In the genomic region with DNA sequence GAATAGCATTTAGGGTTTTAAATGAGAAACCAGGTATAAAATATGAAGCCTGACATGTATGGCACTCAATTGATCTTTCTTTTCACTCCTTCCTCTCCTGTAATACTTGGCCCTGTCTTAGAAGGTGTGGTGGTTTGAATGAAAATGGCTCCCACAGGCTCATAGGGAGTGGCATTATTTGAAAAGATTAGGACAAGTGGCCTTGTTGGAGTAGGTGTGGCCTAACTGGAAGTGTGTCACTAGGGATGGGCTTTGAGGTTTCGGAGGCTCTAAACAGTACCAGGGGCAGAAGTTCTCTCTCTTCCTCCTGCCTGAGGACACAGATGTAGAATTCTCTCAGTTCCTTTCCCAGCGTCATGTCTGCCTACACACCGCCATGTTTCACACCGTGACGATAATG, we compare ENCODE assay signal across 15 mouse cellular contexts.
DNase-seq lines count a peak whose midpoint lies in the region; ATAC-seq lines count a peak whose summit lies in the region.
"Had no signal": no experiment of that assay in that cellular context is flagged by ENCODE, and none has a peak within 500 bp of the region (broad histone marks: within the 10 kb centered on the region; RNA-seq: fewer than 3 reads in every experiment).

No protein-coding gene starts in this region.

- no peaks in the 10 kb centered on the region for H3K36me3 ChIP-seq in forebrain, embryonic 12.5 days (replicated peaks)
- H3K36me3 ChIP-seq in forebrain, embryonic 10.5 days (replicated peaks), result no peaks in the 10 kb centered on the region
- H3K36me3 ChIP-seq in midbrain, embryonic 10.5 days, result no peaks in the 10 kb centered on the region
- H3K36me3 ChIP-seq in midbrain, embryonic 14.5 days (ENCODE audit: control insufficient read depth, insufficient read depth, low read length), result no peaks in the 10 kb centered on the region
- H3K36me3 ChIP-seq in midbrain, embryonic 15.5 days (replicated peaks), result no peaks in the 10 kb centered on the region
- H3K36me3 ChIP-seq: embryonic facial prominence, embryonic 15.5 days; heart, embryonic 10.5 days; heart, embryonic 15.5 days; hindbrain, embryonic 15.5 days had no signal

- no peak overlapping the region for H3K4me2 ChIP-seq in forebrain, embryonic 12.5 days
- no peak overlapping the region for H3K4me2 ChIP-seq in midbrain, embryonic 14.5 days (ENCODE audit: low read length)
- no peak overlapping the region for H3K4me2 ChIP-seq in midbrain, embryonic 15.5 days
- H3K4me2 ChIP-seq: embryonic facial prominence, embryonic 15.5 days; heart, embryonic 15.5 days; hindbrain, embryonic 15.5 days had no signal

- H3K27me3 ChIP-seq in forebrain, embryonic 12.5 days, result no peaks in the 10 kb centered on the region
- no peaks in the 10 kb centered on the region for H3K27me3 ChIP-seq in forebrain, embryonic 10.5 days (ENCODE audit: poor library complexity, severe bottlenecking)
- no peaks in the 10 kb centered on the region for H3K27me3 ChIP-seq in midbrain, embryonic 10.5 days (ENCODE audit: low read depth, poor library complexity, severe bottlenecking)
- no peaks in the 10 kb centered on the region for H3K27me3 ChIP-seq in midbrain, embryonic 14.5 days (ENCODE audit: control insufficient read depth, insufficient read depth, low read length)
- H3K27me3 ChIP-seq in midbrain, embryonic 15.5 days (replicated peaks), result no peaks in the 10 kb centered on the region
- H3K27me3 ChIP-seq: CH12.LX; embryonic facial prominence, embryonic 15.5 days; heart, embryonic 15.5 days; hindbrain, embryonic 15.5 days had no signal

- no peaks in the 10 kb centered on the region for H3K9me3 ChIP-seq in forebrain, embryonic 12.5 days
- no peaks in the 10 kb centered on the region for H3K9me3 ChIP-seq in forebrain, embryonic 10.5 days
- no peaks in the 10 kb centered on the region for H3K9me3 ChIP-seq in midbrain, embryonic 10.5 days (replicated peaks)
- H3K9me3 ChIP-seq in midbrain, embryonic 14.5 days (ENCODE audit: control insufficient read depth, low read length), result no peaks in the 10 kb centered on the region
- H3K9me3 ChIP-seq in midbrain, embryonic 15.5 days, result no peaks in the 10 kb centered on the region
- H3K9me3 ChIP-seq: embryonic facial prominence, embryonic 15.5 days; heart, embryonic 10.5 days; heart, embryonic 15.5 days; hindbrain, embryonic 15.5 days had no signal

- H3K4me3 ChIP-seq in forebrain, embryonic 12.5 days (replicated peaks), result no peak overlapping the region
- no peak overlapping the region for H3K4me3 ChIP-seq in forebrain, embryonic 10.5 days
- no peak overlapping the region for H3K4me3 ChIP-seq in midbrain, embryonic 10.5 days
- H3K4me3 ChIP-seq in midbrain, embryonic 14.5 days (replicated peaks; ENCODE audit: low read depth, low read length), result no peak overlapping the region
- H3K4me3 ChIP-seq in midbrain, embryonic 15.5 days, result no peak overlapping the region
- H3K4me3 ChIP-seq: embryonic facial prominence, embryonic 15.5 days; erythroblast, embryonic 14.5 days; heart, embryonic 10.5 days; heart, embryonic 15.5 days; hindbrain, embryonic 15.5 days had no signal

- peaks cover 11% of the 10 kb centered on the region; the same call in 1 of the 2 replicates for H3K4me1 ChIP-seq in forebrain, embryonic 12.5 days
- peaks cover 13% of the 10 kb centered on the region; the same call in 1 of the 2 replicates for H3K4me1 ChIP-seq in forebrain, embryonic 10.5 days
- H3K4me1 ChIP-seq in midbrain, embryonic 10.5 days, result peaks cover 18% of the 10 kb centered on the region; the same call in 1 of the 2 replicates
- H3K4me1 ChIP-seq in midbrain, embryonic 14.5 days (ENCODE audit: control insufficient read depth, insufficient read depth, low read length), result peaks cover 6% of the 10 kb centered on the region
- peaks cover 6% of the 10 kb centered on the region; the same call in 1 of the 2 replicates for H3K4me1 ChIP-seq in midbrain, embryonic 15.5 days
- H3K4me1 ChIP-seq: embryonic facial prominence, embryonic 15.5 days; heart, embryonic 10.5 days; heart, embryonic 15.5 days had no signal

- H3K9ac ChIP-seq in forebrain, embryonic 12.5 days, result no peak overlapping the region
- no peak overlapping the region for H3K9ac ChIP-seq in midbrain, embryonic 14.5 days (replicated peaks; ENCODE audit: low read length)
- no peak overlapping the region for H3K9ac ChIP-seq in midbrain, embryonic 15.5 days
- H3K9ac ChIP-seq: embryonic facial prominence, embryonic 15.5 days; heart, embryonic 15.5 days; hindbrain, embryonic 15.5 days had no signal

- no peak overlapping the region for H3K27ac ChIP-seq in forebrain, embryonic 12.5 days
- no peak overlapping the region for H3K27ac ChIP-seq in forebrain, embryonic 10.5 days
- 0 out of 2 replicates have a peak overlapping the region, but pooled peaks have one; percentile 3 for H3K27ac ChIP-seq in midbrain, embryonic 10.5 days (replicated peaks)
- H3K27ac ChIP-seq in midbrain, embryonic 14.5 days (replicated peaks; ENCODE audit: low read depth, low read length), result no peak overlapping the region
- no peak overlapping the region for H3K27ac ChIP-seq in midbrain, embryonic 15.5 days
- H3K27ac ChIP-seq: embryonic facial prominence, embryonic 15.5 days; heart, embryonic 10.5 days; heart, embryonic 15.5 days; hindbrain, embryonic 15.5 days had no signal

- ATAC-seq in forebrain, embryonic 12.5 days (ENCODE audit: low FRiP score), result peak; percentile 30; the same call in 1 of the 2 replicates
- ATAC-seq in midbrain, embryonic 14.5 days (ENCODE audit: low FRiP score, low TSS enrichment), result no peak
- 0 out of 2 replicates have a peak, but pooled peaks have one; percentile 11 for ATAC-seq in midbrain, embryonic 15.5 days (replicated peaks)
- ATAC-seq: intestine, embryonic 16.5 days had no signal

- DNase-seq in forebrain, embryonic 10.5 days (ENCODE audit: extremely low spot score, low spot score), result no peak
- no peak for DNase-seq in midbrain, embryonic 10.5 days (ENCODE audit: low spot score)
- DNase-seq in midbrain, embryonic 14.5 days, result no peak
- peak; percentile 69 for DNase-seq in R1 (ENCODE audit: low read depth, low spot score)
- DNase-seq in B cell, adult 2 months, result no peak
- no peak for DNase-seq in spleen, postnatal 10 days (ENCODE audit: low spot score in 2 of 2)

- 94% methylated on average over 5 of the region's 5 CpGs for WGBS in forebrain, embryonic 12.5 days
- 95% methylated on average over 5 of the region's 5 CpGs for WGBS in forebrain, embryonic 10.5 days
- 91% methylated on average over 5 of the region's 5 CpGs for WGBS in midbrain, embryonic 10.5 days
- 89% methylated on average over 5 of the region's 5 CpGs for WGBS in midbrain, embryonic 14.5 days
- WGBS in midbrain, embryonic 15.5 days, result 94% methylated on average over 5 of the region's 5 CpGs
